Mouse (Mus musculus): ENCODE measurements at regions not wholly inside any gene's neighbourhood (a gene's known extent, or its start where the extent isn't known, plus 50 kb on each side); places are given as distances from the start of the nearest gene placed in this dataset.
"Not testable (repeated sequence)": the region's sequence is repeated elsewhere in the genome, so short reads cannot be mapped to it uniquely, and the experiment has no call there.

DNA sequence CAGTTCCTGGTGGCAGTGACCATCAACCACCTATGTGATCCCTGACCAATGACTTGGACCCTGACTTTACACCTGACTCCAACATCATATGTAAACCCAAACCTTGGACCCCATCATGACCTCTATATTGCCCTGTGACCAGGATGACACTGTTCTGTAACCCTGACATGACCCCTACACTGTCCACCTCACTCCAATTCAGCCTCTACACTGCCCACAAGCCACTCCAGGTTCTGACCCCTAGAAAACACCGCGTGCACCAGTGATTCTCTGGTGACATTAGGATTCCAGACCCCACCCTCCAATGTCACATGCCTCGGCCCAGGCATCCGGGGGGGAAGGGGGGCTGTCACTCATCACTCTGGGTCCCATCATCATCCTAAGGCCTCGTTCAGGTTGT is 201.3 kb upstream of the 2410141K09Rik start:
- not testable (repeated sequence) for TF ChIP-seq CTCF (IDR thresholded peaks at IDR 0.05; ENCODE audit: low read depth); EP300 (optimal IDR thresholded peaks at IDR 0.05)
